8 mouse cellular contexts compared by ENCODE assay signal in the genomic region with DNA sequence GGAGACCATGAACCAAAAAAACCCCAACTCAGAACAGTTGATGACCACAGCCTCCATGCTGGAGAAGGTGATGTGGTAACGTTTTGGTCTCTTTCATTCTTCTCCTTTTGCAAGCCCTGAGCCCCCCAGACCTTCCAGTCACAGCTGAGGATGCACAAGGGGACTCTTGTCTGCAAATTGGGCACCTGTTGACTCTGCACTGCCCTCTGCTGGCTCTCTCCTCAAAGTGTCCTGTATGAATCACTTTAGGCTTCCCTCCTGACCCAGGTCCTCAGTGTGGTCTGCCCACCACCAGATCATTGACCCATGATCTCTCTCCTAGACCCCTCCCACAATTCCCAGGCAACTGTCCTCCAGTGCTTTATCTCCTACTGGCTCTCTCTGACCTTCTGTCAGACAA. TPM values are rescaled to one million over a fixed set of nuclear protein-coding genes. Genes with fewer than 3 reads are reported as not detected.
DNase-seq lines count a peak whose midpoint lies in the region; ATAC-seq lines count a peak whose summit lies in the region.

No protein-coding gene starts in this region.

- peak; percentile 92 for ATAC-seq in megakaryocyte, adult 5-6 weeks (ENCODE audit: poor library complexity, severe bottlenecking)
- no peak for ATAC-seq in frontal cortex, adult (ENCODE audit: low TSS enrichment)

- DNase-seq in heart, adult 18-20 months: peak; percentile 17 to 55
- DNase-seq in heart, adult 9 months (ENCODE audit: low spot score in 2 of 2): no peak
- peak; percentile 32 for DNase-seq in urinary bladder, postnatal 25 days (ENCODE audit: low spot score)
- DNase-seq in urinary bladder, postnatal 36 days (ENCODE audit: low spot score in 2 of 2): no peak
- DNase-seq in embryo, embryonic 11 days: peak; percentile 39
- no peak for DNase-seq in MN1 (ENCODE audit: low spot score)

RNA-seq across cellular contexts. Expression of gene Kif26b, which starts 32.1 kb away (rescaled TPM):
- total RNA-seq in heart, adult 18-20 months (2021): 1 to 10 TPM; 3.4 to 3.8 TPM
- total RNA-seq in megakaryocyte, adult 5-6 weeks (2015): 0.02 and 0.20 TPM in 2 replicates
- 0.04 TPM in 1 of 2 replicates, not detected in the other for total RNA-seq in megakaryocyte, adult 5-6 weeks (2017)

Comparison
In these comparisons a context has a peak if more than half of its experiments do, and no peak if none do; other contexts are left out.
1. DNase-seq: peak in heart, adult 18-20 months (2 of 2), urinary bladder, postnatal 25 days (single experiment) and embryo, embryonic 11 days (single experiment); none in heart, adult 9 months (0 of 2), urinary bladder, postnatal 36 days (0 of 2) and MN1 (single experiment).